Mouse (Mus musculus) testis, adult 2 months (tissue): ENCODE results near the gene Son.

Experiments
- CTCF ChIP-seq: fragments of 200-500 bp; IDR thresholded peaks from 2 replicates; pipeline ENCODE4 v1.5.1; 2012; ENCODE audit warnings: low read depth, mild to moderate bottlenecking, inconsistent platforms, low read length, moderate library complexity; ENCODE audit not compliant: control insufficient read depth, insufficient read depth, insufficient replicate concordance
- POLR2A ChIP-seq: fragments of 200-500 bp; IDR thresholded peaks from 2 replicates; pipeline ENCODE4 v1.6.1; 2012; ENCODE audit warnings: low read depth, mild to moderate bottlenecking, inconsistent platforms, low read length, moderate library complexity; ENCODE audit not compliant: control insufficient read depth

DNA sequence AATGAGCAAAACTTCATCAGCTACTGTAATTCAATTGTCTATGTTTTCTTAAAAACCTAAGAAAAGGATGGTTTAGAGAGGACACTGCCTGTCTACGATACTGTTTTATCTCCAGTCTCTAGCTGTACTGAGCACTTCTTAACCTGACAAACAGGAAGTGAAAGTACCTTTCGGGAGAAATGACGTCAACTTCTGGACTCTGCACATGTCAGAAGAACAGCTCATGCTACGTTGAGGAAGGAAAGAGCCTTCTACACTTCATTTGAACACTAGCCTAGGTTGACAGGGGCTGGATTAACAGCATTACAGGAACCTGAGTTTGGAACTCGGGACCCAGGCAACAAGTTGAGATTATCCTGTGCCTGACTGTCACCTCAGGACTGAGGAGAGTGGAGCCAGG is 38.2 kb downstream of the Son start:
- TF ChIP-seq CTCF (no peak), POLR2A (no peak)
